28 mouse cellular contexts compared by ENCODE assay signal in the genomic region with DNA sequence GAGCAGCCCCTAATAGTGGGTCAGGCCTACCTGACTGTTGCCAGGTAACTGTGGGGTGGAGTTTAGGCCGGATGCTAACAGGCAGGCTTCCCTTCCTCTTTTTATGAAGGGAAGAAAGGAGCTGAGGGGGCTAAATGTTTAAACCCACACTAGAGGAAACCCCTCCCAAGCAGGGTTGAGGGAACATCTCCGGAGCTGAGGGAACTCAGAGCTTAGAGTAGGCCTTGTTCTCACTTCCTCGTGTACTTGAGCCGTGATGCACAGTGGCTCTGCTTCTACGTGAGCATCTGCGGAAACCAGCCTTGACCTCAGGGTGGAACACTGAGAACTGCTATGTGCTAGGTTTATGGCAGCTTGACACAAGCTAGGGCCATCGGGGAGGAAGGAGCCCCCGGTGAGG. TPM values are rescaled to one million over a fixed set of nuclear protein-coding genes. Genes with fewer than 3 reads are reported as not detected.
A peak's percentile ranks its signal among the peaks of the same experiment; 100 is the strongest.
DNase-seq lines count a peak whose midpoint lies in the region; ATAC-seq lines count a peak whose summit lies in the region.
"Had no signal": no experiment of that assay in that cellular context is flagged by ENCODE, and none has a peak within 500 bp of the region (broad histone marks: within the 10 kb centered on the region; RNA-seq: fewer than 3 reads in every experiment).

No protein-coding gene starts in this region.

- no peaks in the 10 kb centered on the region for H3K4me1 ChIP-seq in midbrain, embryonic 11.5 days (ENCODE audit: control insufficient read depth, insufficient read depth, low read length)
- no peaks in the 10 kb centered on the region for H3K4me1 ChIP-seq in midbrain, embryonic 13.5 days (replicated peaks)
- peaks cover 39% of the 10 kb centered on the region for H3K4me1 ChIP-seq in megakaryocyte, embryonic 14.5 days
- H3K4me1 ChIP-seq: embryonic facial prominence, embryonic 13.5 days; forebrain, embryonic 12.5 days; forebrain, embryonic 15.5 days; hindbrain, embryonic 10.5 days; hindbrain, embryonic 13.5 days; intestine, embryonic 15.5 days had no signal

- intact Hi-C loops in heart, postnatal 14 days (cut with DNase I) = loop anchor here (10.0 kb wide), 1 partner anchor 296 kb away; no protein-coding TSS in a partner anchor

- no peak overlapping the region for H3K4me2 ChIP-seq in midbrain, embryonic 11.5 days
- H3K4me2 ChIP-seq in midbrain, embryonic 13.5 days (replicated peaks) = no peak overlapping the region
- H3K4me2 ChIP-seq: embryonic facial prominence, embryonic 13.5 days; forebrain, embryonic 12.5 days; forebrain, embryonic 15.5 days; heart, embryonic 11.5 days; hindbrain, embryonic 13.5 days; intestine, embryonic 15.5 days had no signal

- H3K9ac ChIP-seq in midbrain, embryonic 11.5 days (ENCODE audit: low read length) = no peak overlapping the region
- H3K9ac ChIP-seq in midbrain, embryonic 13.5 days (replicated peaks) = no peak overlapping the region
- H3K9ac ChIP-seq: embryonic facial prominence, embryonic 13.5 days; forebrain, embryonic 12.5 days; forebrain, embryonic 15.5 days; hindbrain, embryonic 13.5 days; intestine, embryonic 15.5 days had no signal

- peaks cover 3% of the 10 kb centered on the region; the same call in 1 of the 2 replicates for H3K9me3 ChIP-seq in midbrain, embryonic 11.5 days (ENCODE audit: control insufficient read depth, low read length)
- H3K9me3 ChIP-seq in midbrain, embryonic 13.5 days = peaks cover 7% of the 10 kb centered on the region; the same call in 1 of the 2 replicates
- peaks cover 51% of the 10 kb centered on the region for H3K9me3 ChIP-seq in megakaryocyte, embryonic 14.5 days
- H3K9me3 ChIP-seq: forebrain, embryonic 12.5 days; forebrain, embryonic 15.5 days; hindbrain, embryonic 10.5 days; hindbrain, embryonic 13.5 days; intestine, embryonic 15.5 days had no signal

- 92% methylated on average over 8 of the region's 8 CpGs for WGBS in midbrain, embryonic 11.5 days
- WGBS in midbrain, embryonic 13.5 days = 92% methylated on average over 8 of the region's 8 CpGs

- no peak for ATAC-seq in midbrain, embryonic 11.5 days (ENCODE audit: low FRiP score)
- ATAC-seq in midbrain, embryonic 13.5 days = no peak
- peak; percentile 89 for ATAC-seq in granulocyte monocyte progenitor cell, adult 5-6 weeks (replicated peaks; ENCODE audit: poor library complexity, severe bottlenecking)
- ATAC-seq: activated CD4-positive, CD25-positive, alpha-beta regulatory T cell, adult 4 months; forebrain, embryonic 15.5 days; hindbrain, embryonic 16.5 days; intestine, embryonic 15.5 days had no signal

- no peaks in the 10 kb centered on the region for H3K36me3 ChIP-seq in midbrain, embryonic 11.5 days (ENCODE audit: control insufficient read depth, insufficient read depth, low read length)
- H3K36me3 ChIP-seq in midbrain, embryonic 13.5 days = no peaks in the 10 kb centered on the region
- H3K36me3 ChIP-seq in megakaryocyte, embryonic 14.5 days (replicated peaks; ENCODE audit: low read length) = peaks cover 10% of the 10 kb centered on the region
- H3K36me3 ChIP-seq: embryonic facial prominence, embryonic 10.5 days; embryonic facial prominence, embryonic 13.5 days; forebrain, embryonic 12.5 days; forebrain, embryonic 15.5 days; hindbrain, embryonic 10.5 days; hindbrain, embryonic 13.5 days; intestine, embryonic 15.5 days had no signal

- H3K27me3 ChIP-seq in midbrain, embryonic 11.5 days (ENCODE audit: control insufficient read depth, insufficient read depth, low read length) = no peaks in the 10 kb centered on the region
- H3K27me3 ChIP-seq in midbrain, embryonic 13.5 days = peaks cover 3% of the 10 kb centered on the region; the same call in 1 of the 2 replicates
- H3K27me3 ChIP-seq in megakaryocyte, embryonic 14.5 days (replicated peaks) = peaks cover 7% of the 10 kb centered on the region
- H3K27me3 ChIP-seq: embryonic facial prominence, embryonic 13.5 days; forebrain, embryonic 12.5 days; forebrain, embryonic 15.5 days; hindbrain, embryonic 13.5 days; intestine, embryonic 15.5 days had no signal

- DNase-seq in midbrain, embryonic 11.5 days (ENCODE audit: low spot score, missing footprints) = peak; percentile 49
- DNase-seq in heart, postnatal 4 days = no peak
- no peak for DNase-seq in kidney, adult 9 months
- DNase-seq in heart, postnatal 14 days = no peak
- DNase-seq: adrenal gland, postnatal 10 days; adrenal gland, postnatal 36 days; cerebellum, adult 11 months; cerebellum, adult 2 months; cerebellum, adult 9-11 months; cerebellum, postnatal 25 days; embryo, embryonic 11 days; gastrocnemius, postnatal 10 days; gastrocnemius, postnatal 36 days; heart, adult 11 months had no signal

- no peak overlapping the region for H3K27ac ChIP-seq in midbrain, embryonic 11.5 days (ENCODE audit: low read depth, low read length)
- no peak overlapping the region for H3K27ac ChIP-seq in midbrain, embryonic 13.5 days
- H3K27ac ChIP-seq: embryonic facial prominence, embryonic 10.5 days; embryonic facial prominence, embryonic 13.5 days; forebrain, embryonic 12.5 days; forebrain, embryonic 15.5 days; hindbrain, embryonic 10.5 days; hindbrain, embryonic 13.5 days; intestine, embryonic 15.5 days had no signal

- no peak overlapping the region for H3K4me3 ChIP-seq in midbrain, embryonic 11.5 days (ENCODE audit: low read depth, low read length)
- H3K4me3 ChIP-seq in midbrain, embryonic 13.5 days (replicated peaks) = no peak overlapping the region
- peak overlapping the region; percentile 64 for H3K4me3 ChIP-seq in megakaryocyte, embryonic 14.5 days (replicated peaks)
- H3K4me3 ChIP-seq: embryonic facial prominence, embryonic 10.5 days; embryonic facial prominence, embryonic 13.5 days; erythroblast, embryonic 14.5 days; forebrain, embryonic 12.5 days; forebrain, embryonic 15.5 days; hindbrain, embryonic 10.5 days; hindbrain, embryonic 13.5 days; intestine, embryonic 15.5 days had no signal

RNA-seq across cellular contexts. Expression of a gene that starts 23.5 kb away (rescaled TPM):
- 1.9 and 2.1 TPM in 2 replicates for polyA plus RNA-seq in midbrain, embryonic 11.5 days (2014; fragmentation: Nextera tagmentation; extraction: Ambion mirVana)
- polyA plus RNA-seq in midbrain, embryonic 13.5 days (2015; fragmentation: Nextera tagmentation; extraction: Ambion mirVana) = 1.8 and 2.1 TPM in 2 replicates
- 3.7 TPM in 1 of 2 replicates, not detected in the other for total RNA-seq in granulocyte monocyte progenitor cell, adult 5-6 weeks (2014; fragmentation: Nextera tagmentation)
- 6.5 and 8.8 TPM in 2 replicates for total RNA-seq in granulocyte monocyte progenitor cell, adult 5-6 weeks (2017)
- polyA plus RNA-seq in megakaryocyte, embryonic 14.5 days (2012; ENCODE audit: insufficient read depth, low replicate concordance) = 1.6 TPM in 1 of 2 replicates, not detected in the other
- 1 to 10 TPM; 5.4 to 6.7 TPM for total RNA-seq in heart, postnatal 4 days (2021)
- total RNA-seq in heart, postnatal 14 days (2021) = 10 to 100 TPM in 1 of 2 experiments, 1 to 10 TPM in 1; 9.7 to 10.5 TPM

RNA-seq across cellular contexts. Expression of a gene that starts 36.6 kb away (rescaled TPM):
- 46.3 and 49.9 TPM in 2 replicates for polyA plus RNA-seq in midbrain, embryonic 11.5 days (2014; fragmentation: Nextera tagmentation; extraction: Ambion mirVana)
- polyA plus RNA-seq in midbrain, embryonic 13.5 days (2015; fragmentation: Nextera tagmentation; extraction: Ambion mirVana) = 44.8 and 47.6 TPM in 2 replicates
- total RNA-seq in granulocyte monocyte progenitor cell, adult 5-6 weeks (2014; fragmentation: Nextera tagmentation) = 34.0 and 37.9 TPM in 2 replicates
- 75.1 and 86.0 TPM in 2 replicates for total RNA-seq in granulocyte monocyte progenitor cell, adult 5-6 weeks (2017)
- 28.3 and 112 TPM in 2 replicates for polyA plus RNA-seq in megakaryocyte, embryonic 14.5 days (2012; ENCODE audit: insufficient read depth, low replicate concordance)
- total RNA-seq in heart, postnatal 4 days (2021) = 100 to 1,000 TPM; 132 to 133 TPM
- 10 to 100 TPM; 85.8 to 86.9 TPM for total RNA-seq in heart, postnatal 14 days (2021)
